Mouse (Mus musculus): ENCODE results near the gene Podxl. TPM values are rescaled to one million over a fixed set of nuclear protein-coding genes. Genes with fewer than 3 reads are reported as not detected.

The Podxl gene
- polyA plus RNA-seq, 1 experiment: 141 TPM

GRCm38 (mm10) chr6:31486601-31487000, 77.2 kb downstream of the Podxl start:
- Histone ChIP-seq H3K9me3 (replicated peaks; ENCODE audit: control insufficient read depth, insufficient read depth, low read length, poor library complexity, severe bottlenecking) (no peaks in the 10 kb centered on the region), H3K4me1 (ENCODE audit: control insufficient read depth, insufficient read depth, low read length) (peaks cover 2% of the 10 kb centered on the region), H3K27me3 (ENCODE audit: control insufficient read depth, insufficient read depth, low read length, poor library complexity, severe bottlenecking) (no peaks in the 10 kb centered on the region), H3K27ac (ENCODE audit: insufficient read depth, low read length) (no peak overlapping the region), H3K36me3 (ENCODE audit: control insufficient read depth, insufficient read depth, low read length, poor library complexity, severe bottlenecking) (no peaks in the 10 kb centered on the region), H3K9ac (ENCODE audit: low read depth, poor library complexity, severe bottlenecking) (no peak overlapping the region), H3K4me3 (ENCODE audit: low read depth, low read length) (no peak overlapping the region)
- TF ChIP-seq POLR2A (IDR thresholded peaks at IDR 0.05; ENCODE audit: insufficient read depth, low read length) (no peak), EP300 (IDR thresholded peaks at IDR 0.05; ENCODE audit: insufficient read depth, low read depth, low read length) (no peak), CTCF (IDR thresholded peaks at IDR 0.05; ENCODE audit: low read depth, low read length) (no peak)

GRCm38 (mm10) chr6:31480008-31480407, 83.8 kb downstream of the Podxl start:
- peak overlapping the region; percentile 46 for H3K27ac ChIP-seq (ENCODE audit: insufficient read depth, low read length)
- no peak overlapping the region; the same call in 1 of the 2 replicates for H3K9ac ChIP-seq (ENCODE audit: low read depth, poor library complexity, severe bottlenecking)
- TF ChIP-seq EP300 (IDR thresholded peaks at IDR 0.05; ENCODE audit: insufficient read depth, low read depth, low read length) (no peak), CTCF (IDR thresholded peaks at IDR 0.05; ENCODE audit: low read depth, low read length) (no peak), POLR2A (IDR thresholded peaks at IDR 0.05; ENCODE audit: insufficient read depth, low read length) (no peak)
- no peak overlapping the region for H3K4me3 ChIP-seq (ENCODE audit: low read depth, low read length)
- H3K36me3 ChIP-seq (ENCODE audit: control insufficient read depth, insufficient read depth, low read length, poor library complexity, severe bottlenecking): no peaks in the 10 kb centered on the region; the same call in 1 of the 2 replicates
- no peaks in the 10 kb centered on the region for H3K27me3 ChIP-seq (ENCODE audit: control insufficient read depth, insufficient read depth, low read length, poor library complexity, severe bottlenecking)
- H3K9me3 ChIP-seq (replicated peaks; ENCODE audit: control insufficient read depth, insufficient read depth, low read length, poor library complexity, severe bottlenecking): no peaks in the 10 kb centered on the region
- H3K4me1 ChIP-seq (ENCODE audit: control insufficient read depth, insufficient read depth, low read length): no peaks in the 10 kb centered on the region

GRCm38 (mm10) chr6:31478221-31478620, 85.6 kb downstream of the Podxl start:
- no peaks in the 10 kb centered on the region for H3K4me1 ChIP-seq (ENCODE audit: control insufficient read depth, insufficient read depth, low read length)
- no peak overlapping the region for H3K9ac ChIP-seq (ENCODE audit: low read depth, poor library complexity, severe bottlenecking)
- H3K27ac ChIP-seq (ENCODE audit: insufficient read depth, low read length): no peak overlapping the region
- H3K9me3 ChIP-seq (replicated peaks; ENCODE audit: control insufficient read depth, insufficient read depth, low read length, poor library complexity, severe bottlenecking): no peaks in the 10 kb centered on the region
- H3K4me3 ChIP-seq (ENCODE audit: low read depth, low read length): no peak overlapping the region
- H3K36me3 ChIP-seq (ENCODE audit: control insufficient read depth, insufficient read depth, low read length, poor library complexity, severe bottlenecking): no peaks in the 10 kb centered on the region; the same call in 1 of the 2 replicates
- TF ChIP-seq EP300 (IDR thresholded peaks at IDR 0.05; ENCODE audit: insufficient read depth, low read depth, low read length) (no peak), CTCF (IDR thresholded peaks at IDR 0.05; ENCODE audit: low read depth, low read length) (peak; percentile 49), POLR2A (IDR thresholded peaks at IDR 0.05; ENCODE audit: insufficient read depth, low read length) (no peak)
- H3K27me3 ChIP-seq (ENCODE audit: control insufficient read depth, insufficient read depth, low read length, poor library complexity, severe bottlenecking): no peaks in the 10 kb centered on the region

Other genes starting within 250 kb of the Podxl start
- 143 and 153 TPM in 2 replicates for gene Mkln1, start 165.2 kb downstream of the Podxl start, polyA plus RNA-seq (2011; ENCODE audit: insufficient read depth, insufficient read length, low read depth, missing spikeins)

Data from ES-Bruce4 (cell line).